Mouse (Mus musculus) cerebellum, adult (tissue): ENCODE measurements around the gene Pcsk1n.

Experiments used
- ATAC-seq: cut with Nextera tagmentation; 2 replicates; pipeline ENCODE4 v1.9.2; 2017; ENCODE audit warnings: mild to moderate bottlenecking, moderate library complexity, mixed read lengths; ENCODE audit not compliant: insufficient number of reproducible peaks, low FRiP score, low TSS enrichment

The Pcsk1n gene

DNA sequence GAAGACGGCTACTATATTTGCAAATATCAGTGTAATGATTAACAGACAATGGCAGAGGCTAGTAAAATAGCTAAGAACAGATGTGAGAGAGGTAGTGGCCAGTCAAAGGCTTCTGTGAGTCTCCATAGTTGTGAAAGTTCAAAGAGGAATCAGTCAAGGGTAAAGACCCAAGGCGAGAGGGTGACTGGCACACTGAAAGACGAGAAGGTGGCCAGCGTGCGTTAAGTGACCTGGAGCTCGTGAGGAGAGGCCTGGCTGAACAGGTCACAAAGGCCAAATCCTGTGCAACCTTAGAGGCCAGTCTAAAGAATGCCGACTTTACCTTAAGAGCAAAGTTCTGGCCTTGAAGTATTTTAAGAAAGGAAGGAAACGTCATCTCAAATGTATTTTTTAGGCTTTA is 26.0 kb downstream of the Pcsk1n start:
- ATAC-seq: no peak

DNA sequence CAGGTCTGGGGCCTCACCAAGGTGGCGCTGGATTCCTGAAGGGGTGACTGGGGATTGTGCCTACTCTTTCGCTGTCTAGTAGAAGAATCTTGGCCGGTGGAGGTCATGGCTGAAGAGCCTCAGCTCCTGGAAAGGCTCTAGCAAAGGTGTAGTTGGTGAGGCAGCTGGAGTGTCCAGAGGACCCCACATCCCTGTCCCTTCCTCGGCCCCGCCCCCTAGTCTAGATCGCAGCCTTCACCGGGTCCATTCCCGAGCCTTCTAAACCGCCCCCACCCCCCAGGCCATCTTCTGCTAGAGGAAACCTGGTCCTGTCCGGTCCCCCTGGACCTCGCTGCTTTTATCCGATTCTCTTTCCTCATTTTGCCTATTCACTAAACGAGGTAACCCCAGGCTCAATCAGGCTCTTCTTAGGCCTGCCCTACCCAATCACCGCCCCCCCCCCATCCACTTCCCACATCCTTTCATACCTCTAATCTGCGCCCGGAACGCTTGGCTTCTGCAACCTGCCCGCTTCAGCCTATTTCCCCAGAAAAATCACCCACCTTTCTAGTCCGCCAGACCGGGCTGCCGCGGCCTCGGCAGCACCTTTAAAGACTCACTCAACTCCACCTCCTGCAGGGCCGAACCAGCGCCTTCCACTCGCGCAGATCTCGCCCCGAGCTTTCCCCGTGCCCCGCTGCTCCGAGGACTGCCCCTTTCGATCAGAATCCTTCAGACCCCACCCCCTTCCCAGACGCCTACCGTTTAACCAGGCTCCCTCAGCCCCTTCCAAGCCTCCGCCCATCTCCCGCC is 27.7 kb downstream of the Pcsk1n start, which contains the start of gene Hdac6:
Hdac6 (minus strand) TSS at position 782 of the 792 bp plus-strand sequence.
- ATAC-seq: no peak

- peak; percentile 97 for ATAC-seq
These were observed 28.4 kb downstream of the Pcsk1n start for GRCm38 (mm10) chrX:7947900-7948492.

GRCm38 (mm10) chrX:7950091-7950490 is 30.5 kb downstream of the Pcsk1n start:
- ATAC-seq: no peak

DNA sequence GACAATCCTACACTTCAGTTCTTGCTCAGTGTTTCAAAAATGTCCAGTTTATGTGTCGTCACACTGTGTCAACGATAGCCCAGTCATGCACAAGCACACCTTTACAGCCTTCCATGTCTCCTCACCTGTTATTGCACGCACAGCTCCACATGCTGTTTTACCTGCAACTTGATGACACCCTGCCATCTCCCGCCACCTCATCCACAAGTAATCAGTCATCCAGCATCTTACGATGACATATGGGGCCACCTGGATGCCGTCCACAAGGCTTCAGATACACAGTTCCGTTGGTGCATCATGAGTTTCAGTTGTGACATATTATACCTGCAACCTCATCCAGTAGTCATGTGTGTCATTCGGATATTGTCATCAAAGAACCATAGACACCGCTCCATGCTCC is 39.2 kb downstream of the Pcsk1n start:
- ATAC-seq: no peak

GRCm38 (mm10) chrX:7963829-7964626 is 44.4 kb downstream of the Pcsk1n start:
- ATAC-seq: no peak

GRCm38 (mm10) chrX:7966161-7966560 is 46.5 kb downstream of the Pcsk1n start:
- no peak for ATAC-seq

DNA sequence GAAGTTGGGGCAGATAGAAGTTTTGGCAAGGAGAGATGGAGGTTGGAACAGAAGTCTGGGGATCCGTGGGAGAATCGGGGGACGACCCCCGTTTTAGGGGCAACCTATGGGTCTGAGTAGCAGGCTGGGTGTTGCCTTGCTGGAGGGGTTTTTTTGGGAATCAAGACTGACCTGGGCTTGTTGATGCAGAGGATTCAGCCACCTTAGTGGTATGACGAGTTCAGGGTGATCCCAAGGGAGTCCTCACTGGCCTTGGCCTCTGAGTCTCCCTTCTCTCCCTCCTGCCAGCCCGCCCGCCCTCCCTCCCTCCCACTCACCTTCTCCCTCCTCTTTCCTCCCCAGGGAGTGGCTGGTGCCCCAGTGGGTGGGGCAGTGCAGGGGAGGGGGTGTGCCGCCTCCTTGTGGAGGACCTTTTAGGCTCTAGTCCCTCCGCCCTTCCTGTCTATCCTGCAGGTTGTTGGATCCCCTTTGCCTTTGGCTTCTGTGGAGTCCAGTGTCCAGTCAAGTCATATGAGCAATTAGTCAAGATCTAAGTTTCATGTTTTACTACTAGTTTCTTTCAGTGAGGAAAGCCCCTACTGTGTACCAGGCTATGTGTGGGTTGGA is 48.1 kb downstream of the Pcsk1n start:
- ATAC-seq: no peak

DNA sequence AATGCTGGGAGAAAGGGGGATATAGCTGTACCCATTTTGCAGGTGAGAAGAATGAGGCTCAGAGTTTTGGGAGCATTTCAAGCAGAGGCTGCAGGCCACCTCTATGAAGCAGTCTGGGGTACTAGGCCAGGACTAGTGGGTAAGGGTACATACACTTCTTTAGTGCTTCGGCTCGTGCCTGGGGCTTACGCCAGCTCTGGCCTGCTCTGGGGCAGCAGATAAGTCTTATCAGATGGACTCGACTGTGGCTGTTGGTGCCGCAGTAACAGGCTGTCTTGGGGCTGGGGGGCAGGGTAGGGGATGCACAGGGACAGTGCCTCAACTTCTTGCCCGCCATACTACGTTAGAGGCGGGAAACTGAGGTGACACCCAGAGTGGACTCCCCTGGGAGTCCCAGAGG is 48.6 kb downstream of the Pcsk1n start:
- ATAC-seq: no peak

GRCm38 (mm10) chrX:7968899-7969298 is 49.3 kb downstream of the Pcsk1n start:
- no peak for ATAC-seq

DNA sequence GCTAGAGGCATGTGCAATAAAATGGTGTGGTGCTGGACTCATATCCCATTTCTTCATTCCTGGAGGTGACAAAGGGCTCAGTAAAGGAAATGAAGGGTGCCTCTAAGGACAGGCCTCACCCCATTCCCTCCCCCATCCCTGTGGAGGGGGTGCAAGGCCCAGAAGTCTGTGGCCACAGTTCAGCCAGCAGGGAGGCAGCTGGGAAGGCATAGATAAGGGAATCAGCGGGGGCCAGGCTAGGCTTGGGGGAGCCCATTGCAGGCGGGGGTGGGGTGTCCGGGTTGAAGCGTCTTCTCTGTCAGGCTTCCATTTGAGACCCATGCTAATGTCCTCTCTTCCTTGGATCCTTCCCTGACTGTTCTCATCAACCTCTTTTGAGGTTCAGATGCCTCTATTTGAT is 51.7 kb downstream of the Pcsk1n start:
- ATAC-seq: no peak
